Mouse (Mus musculus) kidney, adult 9 months (tissue): ENCODE measurements around the gene Olfr907.

Experiments used
- DNase-seq: peaks from one replicate; pipeline ENCODE4 v3.0.0; 2022

Gene Olfr907

DNA sequence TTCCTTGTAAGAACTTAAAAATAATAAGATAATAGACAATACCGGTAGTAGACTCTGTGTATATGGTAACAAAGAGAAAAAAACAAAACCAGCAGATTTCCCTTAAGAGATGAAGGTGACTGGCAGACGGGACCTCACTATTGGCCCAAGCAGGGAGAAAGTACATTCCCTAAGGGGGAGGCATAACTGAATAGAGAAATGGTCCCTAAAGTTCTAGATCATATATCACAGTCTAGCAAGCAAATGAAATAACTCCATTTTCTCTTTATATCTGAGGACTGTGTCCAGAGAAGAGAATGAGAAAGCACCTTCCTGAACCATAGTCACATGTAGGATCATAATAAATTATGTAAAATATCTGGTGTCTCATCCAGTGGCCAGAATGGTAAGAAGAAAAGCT lies at the start of gene Olfr907:
TSS of gene Olfr907 (plus strand) at position 301 of the 400 bp plus-strand sequence.
- DNase-seq: no peak

DNA sequence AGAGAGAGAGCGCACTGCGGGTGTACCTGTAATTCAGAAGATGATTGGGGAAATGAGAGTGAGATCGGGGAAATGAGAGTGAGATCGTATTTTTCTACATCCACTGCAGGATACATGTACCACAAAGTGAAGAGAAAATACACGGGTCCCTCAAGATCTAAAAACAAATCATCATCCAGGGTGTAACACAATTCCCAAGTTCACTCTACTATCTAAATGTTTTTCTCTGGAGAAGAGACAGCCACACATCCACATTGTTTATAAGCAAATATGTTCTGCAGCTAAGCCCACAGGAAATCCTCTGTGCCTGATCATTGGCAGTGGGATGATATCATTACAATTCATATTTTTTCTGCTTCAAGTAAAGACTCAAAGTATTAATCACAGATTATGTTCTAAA lies 48.2 kb upstream of the Olfr907 start, which contains the start of gene Olfr902:
TSS of gene Olfr902 (plus strand) at position 301 of the 400 bp plus-strand sequence.
- no peak for DNase-seq

DNA sequence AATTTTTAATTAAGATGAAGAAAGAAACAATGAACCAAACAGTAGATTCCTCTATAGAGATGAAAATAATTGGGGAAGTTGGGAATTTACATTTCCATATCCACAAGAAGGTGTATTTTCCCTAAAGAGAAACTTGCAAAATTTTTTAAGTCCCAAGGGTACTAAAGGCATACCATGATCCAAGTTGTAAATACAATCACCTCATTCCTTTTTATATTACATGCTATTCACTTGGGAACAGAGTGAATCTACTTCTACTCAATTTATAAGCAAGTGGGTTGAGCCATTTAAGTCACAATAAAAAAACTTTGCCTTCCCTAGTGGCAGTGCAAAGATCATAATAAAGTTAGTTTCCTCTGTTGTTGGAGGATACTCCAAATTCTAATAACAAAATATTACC lies 32.8 kb upstream of the Olfr907 start, which contains the start of gene Olfr904:
TSS of gene Olfr904 (plus strand) at position 301 of the 400 bp plus-strand sequence.
- no peak for DNase-seq

DNA sequence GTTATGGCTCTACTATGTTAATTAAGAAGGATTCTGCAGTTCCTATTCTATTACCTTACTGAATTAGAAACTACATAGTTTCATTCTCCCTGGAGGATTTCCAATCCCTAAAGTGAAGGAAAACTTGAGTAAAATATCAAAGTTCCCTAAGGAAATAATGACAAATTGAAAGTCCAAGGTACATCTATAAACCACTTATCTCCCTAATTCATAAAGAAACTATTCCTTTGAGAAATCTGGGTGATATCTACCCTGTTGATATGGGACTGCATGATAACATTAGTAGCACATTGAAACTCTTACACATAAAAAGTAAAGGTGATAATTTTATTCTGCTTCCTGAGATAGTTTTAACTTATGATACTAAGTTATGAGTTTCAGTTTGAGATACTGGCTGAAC lies 24.8 kb upstream of the Olfr907 start, which contains the start of gene Olfr905:
TSS of gene Olfr905 (plus strand) at position 301 of the 400 bp plus-strand sequence.
- no peak for DNase-seq

DNA sequence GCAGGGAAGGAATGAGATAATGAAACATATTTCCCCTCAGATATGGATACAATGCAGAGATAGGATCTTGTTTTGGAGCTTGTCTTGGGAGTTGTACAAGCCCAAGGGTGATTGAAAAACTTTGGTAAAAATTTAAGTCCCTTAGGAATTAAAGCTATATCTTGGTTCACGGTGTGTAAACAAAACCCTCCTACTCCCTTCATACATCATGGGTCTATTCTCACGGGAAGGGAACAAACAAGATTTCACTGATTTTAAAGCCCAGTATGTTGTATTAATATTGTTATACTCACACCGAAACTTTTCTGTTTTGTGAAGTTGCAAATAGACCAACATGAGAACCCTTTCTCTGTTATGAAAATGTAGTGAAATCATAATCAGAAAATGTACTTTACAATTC lies 8.8 kb upstream of the Olfr907 start, which contains the start of gene Olfr906:
TSS of gene Olfr906 (plus strand) at position 301 of the 400 bp plus-strand sequence.
- no peak for DNase-seq

DNA sequence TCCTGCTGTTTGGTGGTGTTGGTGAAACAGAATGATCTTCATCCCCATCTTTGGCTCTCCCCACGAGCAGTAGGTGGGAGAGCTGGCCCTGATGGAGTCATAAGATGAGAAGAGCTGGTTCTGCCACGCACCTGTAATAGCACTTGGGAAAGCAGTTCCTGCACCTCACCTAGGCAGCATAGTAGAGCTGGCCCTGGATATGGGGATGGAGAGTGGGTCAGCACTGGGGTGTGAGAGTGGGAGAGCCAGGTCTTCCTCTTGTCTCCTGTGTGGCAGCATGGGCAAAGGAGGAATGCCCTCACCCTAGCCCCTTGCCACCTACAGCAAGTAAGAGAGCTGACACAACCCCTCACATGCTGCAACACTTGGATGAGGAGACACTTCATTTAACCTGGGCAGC lies 16.8 kb downstream of the Olfr907 start:
- DNase-seq: no peak

DNA sequence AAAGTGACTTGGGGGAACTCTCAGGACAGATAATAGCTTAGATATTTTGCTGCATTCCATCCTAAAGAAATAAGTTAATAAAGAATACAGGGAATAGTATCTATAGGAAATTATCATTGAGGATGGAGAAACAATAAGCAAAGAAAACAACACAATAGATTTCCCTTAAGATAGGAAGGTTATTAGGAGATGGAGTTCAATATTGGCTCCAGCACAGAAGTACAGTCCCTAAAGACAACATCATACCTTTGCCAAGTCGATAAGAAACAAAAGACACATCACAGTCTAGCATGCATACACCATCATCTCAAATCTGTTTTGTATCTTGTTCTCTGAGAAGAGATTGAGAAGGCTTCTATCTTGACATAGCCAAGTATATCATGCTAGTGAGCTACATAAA lies 25.7 kb downstream of the Olfr907 start, which contains the start of gene Olfr911-ps1:
TSS of gene Olfr911-ps1 (plus strand) at position 301 of the 400 bp plus-strand sequence.
- no peak for DNase-seq

DNA sequence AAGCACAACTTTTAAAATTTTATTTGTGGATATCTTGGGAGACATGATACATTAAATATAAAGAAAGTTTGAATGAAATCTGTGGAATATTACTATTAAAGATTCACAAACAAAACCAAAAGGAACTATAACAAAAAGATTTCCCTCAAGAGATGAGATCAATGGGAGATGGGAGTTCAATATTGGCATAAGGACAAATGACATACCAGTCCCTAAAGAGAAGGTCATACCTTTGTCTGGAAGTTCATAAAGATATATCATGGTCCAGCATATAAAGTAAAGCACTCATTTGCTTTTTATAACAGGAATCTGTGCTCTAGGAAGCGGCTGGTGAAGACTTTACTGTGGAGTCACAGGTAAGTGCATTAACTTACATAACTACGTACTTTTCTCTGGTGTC lies 41.9 kb downstream of the Olfr907 start, which contains the start of gene Olfr910:
TSS of gene Olfr910 (plus strand) at position 301 of the 400 bp plus-strand sequence.
- DNase-seq: no peak
